Mouse (Mus musculus): Measurements from ENCODE around the gene Tmem62. TPM values are rescaled to one million over a fixed set of nuclear protein-coding genes. Genes with fewer than 3 reads are reported as not detected.

The Tmem62 gene
- total and polyA plus RNA-seq, 2 experiments from 2014 or later: 2.4 to 3.3 TPM

- 82% methylated on average over 5 of the region's 5 CpGs for WGBS
Measured at GRCm38 (mm10) chr2:121052176-121052575, 75.4 kb downstream of the Tmem62 start.

GRCm38 (mm10) chr2:121054060-121054459 is 77.2 kb downstream of the Tmem62 start:
- DNase-seq (ENCODE audit: low spot score) (no peak), ATAC-seq (ENCODE audit: insufficient read depth, low read depth) (no peak)
- Histone ChIP-seq H3K36me3 (replicated peaks; ENCODE audit: control insufficient read depth, insufficient read depth, low read length) (no peaks in the 10 kb centered on the region), H3K4me2 (ENCODE audit: low read depth, low read length) (no peak overlapping the region), H3K9me3 (replicated peaks; ENCODE audit: control insufficient read depth, low read length) (no peaks in the 10 kb centered on the region), H3K27ac (ENCODE audit: low read depth) (no peak overlapping the region), H3K9ac (replicated peaks; ENCODE audit: low read depth, low read length) (no peak overlapping the region), H3K4me3 (ENCODE audit: low read depth, low read length) (no peak overlapping the region), H3K4me1 (ENCODE audit: control insufficient read depth, insufficient read depth) (no peaks in the 10 kb centered on the region), H3K27me3 (ENCODE audit: control insufficient read depth, insufficient read depth, low read length) (0 out of 2 replicates have a peak, but pooled peaks cover 3% of the 10 kb centered on the region)
- 35% methylated on average over 2 of the region's 2 CpGs for WGBS
- TF ChIP-seq EP300 (IDR thresholded peaks at IDR 0.05; ENCODE audit: low read depth): no peak
- TF ChIP-seq CTCF (IDR thresholded peaks at IDR 0.05; ENCODE audit: low read depth): no peak

More at GRCm38 (mm10) chr2:121052176-121052575, 75.4 kb downstream of the Tmem62 start:
- Histone ChIP-seq H3K4me2 (ENCODE audit: low read depth, low read length) (no peak overlapping the region), H3K9ac (replicated peaks; ENCODE audit: low read depth, low read length) (no peak overlapping the region), H3K27ac (ENCODE audit: low read depth) (no peak overlapping the region), H3K27me3 (ENCODE audit: control insufficient read depth, insufficient read depth, low read length) (0 out of 2 replicates have a peak, but pooled peaks cover 3% of the 10 kb centered on the region), H3K4me3 (ENCODE audit: low read depth, low read length) (no peak overlapping the region), H3K4me1 (ENCODE audit: control insufficient read depth, insufficient read depth) (no peaks in the 10 kb centered on the region), H3K36me3 (replicated peaks; ENCODE audit: control insufficient read depth, insufficient read depth, low read length) (no peaks in the 10 kb centered on the region), H3K9me3 (replicated peaks; ENCODE audit: control insufficient read depth, low read length) (no peaks in the 10 kb centered on the region)
- TF ChIP-seq CTCF (IDR thresholded peaks at IDR 0.05; ENCODE audit: low read depth) (no peak), EP300 (IDR thresholded peaks at IDR 0.05; ENCODE audit: low read depth) (no peak)
- ATAC-seq (ENCODE audit: insufficient read depth, low read depth) (no peak), DNase-seq (ENCODE audit: low spot score) (no peak)

- Histone ChIP-seq H3K9me3 (replicated peaks; ENCODE audit: control insufficient read depth, low read length) (no peaks in the 10 kb centered on the region), H3K9ac (replicated peaks; ENCODE audit: low read depth, low read length) (no peak overlapping the region), H3K4me2 (ENCODE audit: low read depth, low read length) (no peak overlapping the region), H3K36me3 (replicated peaks; ENCODE audit: control insufficient read depth, insufficient read depth, low read length) (no peaks in the 10 kb centered on the region), H3K27ac (ENCODE audit: low read depth) (no peak overlapping the region), H3K4me3 (ENCODE audit: low read depth, low read length) (no peak overlapping the region), H3K27me3 (ENCODE audit: control insufficient read depth, insufficient read depth, low read length) (0 out of 2 replicates have a peak, but pooled peaks cover 3% of the 10 kb centered on the region), H3K4me1 (ENCODE audit: control insufficient read depth, insufficient read depth) (no peaks in the 10 kb centered on the region)
- WGBS: 70% methylated on average over 6 of the region's 6 CpGs
- DNase-seq (ENCODE audit: low spot score): no peak
- ATAC-seq (ENCODE audit: insufficient read depth, low read depth): no peak
- TF ChIP-seq CTCF (IDR thresholded peaks at IDR 0.05; ENCODE audit: low read depth) (no peak), EP300 (IDR thresholded peaks at IDR 0.05; ENCODE audit: low read depth) (no peak)
Measured at GRCm38 (mm10) chr2:121055915-121056314, 79.1 kb downstream of the Tmem62 start.

Small RNA genes within 50 kb of the gene (microRNA-seq; reads per million reads assigned to microRNA genes)
- gene Gm44325: not detected

Other genes with a start within 250 kb of the Tmem62 start
- gene Cdan1, start 126.9 kb upstream of the Tmem62 start, total RNA-seq (2014; rRNA removed; ENCODE audit: low replicate concordance): 20.2 and 43.6 TPM in 2 replicates
- gene Cdan1, start 126.9 kb upstream of the Tmem62 start, polyA plus RNA-seq (2015; fragmentation: Nextera tagmentation; extraction: Ambion mirVana): 2.6 and 2.7 TPM in 2 replicates
- 5.8 and 14.5 TPM in 2 replicates for gene Ttbk2, start 126.4 kb upstream of the Tmem62 start, total RNA-seq (2014; rRNA removed; ENCODE audit: low replicate concordance)
- 1.4 and 1.8 TPM in 2 replicates for gene Ttbk2, start 126.4 kb upstream of the Tmem62 start, polyA plus RNA-seq (2015; fragmentation: Nextera tagmentation; extraction: Ambion mirVana)
- gene Ubr1, start 6.3 kb upstream of the Tmem62 start, total RNA-seq (2014; rRNA removed; ENCODE audit: low replicate concordance): 11.7 and 28.9 TPM in 2 replicates
- gene Ubr1, start 6.3 kb upstream of the Tmem62 start, polyA plus RNA-seq (2015; fragmentation: Nextera tagmentation; extraction: Ambion mirVana): 13.6 and 14.3 TPM in 2 replicates
- 25.5 and 34.0 TPM in 2 replicates for gene Ccndbp1, start 31.4 kb downstream of the Tmem62 start, total RNA-seq (2014; rRNA removed; ENCODE audit: low replicate concordance)
- gene Ccndbp1, start 31.4 kb downstream of the Tmem62 start, polyA plus RNA-seq (2015; fragmentation: Nextera tagmentation; extraction: Ambion mirVana): 42.4 TPM in 2 replicates
- 0.27 TPM in 1 of 2 replicates, not detected in the other for gene Epb42, start 60.1 kb downstream of the Tmem62 start, total RNA-seq (2014; rRNA removed; ENCODE audit: low replicate concordance)
- 0.26 and 0.56 TPM in 2 replicates for gene Epb42, start 60.1 kb downstream of the Tmem62 start, polyA plus RNA-seq (2015; fragmentation: Nextera tagmentation; extraction: Ambion mirVana)
- gene Tgm5, start 108.8 kb downstream of the Tmem62 start, total RNA-seq (2014; rRNA removed; ENCODE audit: low replicate concordance): not detected in 2 replicates
- not detected in 2 replicates for gene Tgm5, start 108.8 kb downstream of the Tmem62 start, polyA plus RNA-seq (2015; fragmentation: Nextera tagmentation; extraction: Ambion mirVana)
- not detected in 2 replicates for gene Tgm7, start 132.8 kb downstream of the Tmem62 start, total RNA-seq (2014; rRNA removed; ENCODE audit: low replicate concordance)
- gene Tgm7, start 132.8 kb downstream of the Tmem62 start, polyA plus RNA-seq (2015; fragmentation: Nextera tagmentation; extraction: Ambion mirVana): not detected in 2 replicates
- gene Adal, start 163.4 kb downstream of the Tmem62 start, total RNA-seq (2014; rRNA removed; ENCODE audit: low replicate concordance): 13.1 and 15.3 TPM in 2 replicates
- 13.4 and 14.4 TPM in 2 replicates for gene Adal, start 163.4 kb downstream of the Tmem62 start, polyA plus RNA-seq (2015; fragmentation: Nextera tagmentation; extraction: Ambion mirVana)
- 6.1 and 8.4 TPM in 2 replicates for gene Lcmt2, start 163.6 kb downstream of the Tmem62 start, total RNA-seq (2014; rRNA removed; ENCODE audit: low replicate concordance)
- gene Lcmt2, start 163.6 kb downstream of the Tmem62 start, polyA plus RNA-seq (2015; fragmentation: Nextera tagmentation; extraction: Ambion mirVana): 15.4 and 19.1 TPM in 2 replicates
- 9.6 and 20.8 TPM in 2 replicates for gene Tubgcp4, start 193.6 kb downstream of the Tmem62 start, total RNA-seq (2014; rRNA removed; ENCODE audit: low replicate concordance)
- 12.3 and 13.0 TPM in 2 replicates for gene Tubgcp4, start 193.6 kb downstream of the Tmem62 start, polyA plus RNA-seq (2015; fragmentation: Nextera tagmentation; extraction: Ambion mirVana)
- gene Zscan29, start 194.1 kb downstream of the Tmem62 start, total RNA-seq (2014; rRNA removed; ENCODE audit: low replicate concordance): 4.2 and 4.8 TPM in 2 replicates
- 5.1 and 5.6 TPM in 2 replicates for gene Zscan29, start 194.1 kb downstream of the Tmem62 start, polyA plus RNA-seq (2015; fragmentation: Nextera tagmentation; extraction: Ambion mirVana)